ENCODE assay signal across 12 mouse cellular contexts in genomic region chr19:20009801-20010441, GRCm38 (mm10).
DNase-seq lines count a peak whose midpoint lies in the region; ATAC-seq and TF ChIP-seq lines count a peak whose summit lies in the region.
"Had no signal": no experiment of that assay in that cellular context is flagged by ENCODE, and none has a peak within 500 bp of the region (broad histone marks: within the 10 kb centered on the region; RNA-seq: fewer than 3 reads in every experiment).

No protein-coding gene starts in this region.

- no peaks in the 10 kb centered on the region for H3K36me3 ChIP-seq in hindbrain, embryonic 15.5 days
- no peaks in the 10 kb centered on the region for H3K36me3 ChIP-seq in neural tube, embryonic 15.5 days

- H3K27ac ChIP-seq in layer of hippocampus, adult 2 months, result no peak overlapping the region
- peak overlapping the region; percentile 12; the same call in 1 of the 2 replicates for H3K27ac ChIP-seq in hindbrain, embryonic 15.5 days (replicated peaks)
- H3K27ac ChIP-seq in neural tube, embryonic 15.5 days (replicated peaks), result no peak overlapping the region
- H3K27ac ChIP-seq: kidney, postnatal 0 days had no signal

- no peaks in the 10 kb centered on the region for H3K9me3 ChIP-seq in hindbrain, embryonic 15.5 days
- H3K9me3 ChIP-seq in neural tube, embryonic 15.5 days (replicated peaks), result no peaks in the 10 kb centered on the region

- H3K27me3 ChIP-seq in hindbrain, embryonic 15.5 days, result no peaks in the 10 kb centered on the region
- H3K27me3 ChIP-seq in neural tube, embryonic 15.5 days (replicated peaks), result no peaks in the 10 kb centered on the region

- H3K4me2 ChIP-seq in hindbrain, embryonic 15.5 days, result peak overlapping the region; percentile 24
- H3K4me2 ChIP-seq in neural tube, embryonic 15.5 days, result peak overlapping the region; percentile 44

- H3K4me1 ChIP-seq in hindbrain, embryonic 15.5 days (replicated peaks), result peaks cover 8% of the 10 kb centered on the region
- peaks cover 11% of the 10 kb centered on the region for H3K4me1 ChIP-seq in neural tube, embryonic 15.5 days

- DNase-seq in layer of hippocampus, adult 2 months (ENCODE audit: low spot score in 2 of 2), result no peak
- DNase-seq in layer of hippocampus, adult 8-10 months (ENCODE audit: low spot score in 2 of 2), result no peak
- DNase-seq in cerebellum, adult 8-10 months, result peak; percentile 38
- DNase-seq in left cerebral cortex, adult 18-20 months (ENCODE audit: low spot score in 2 of 2), result no peak
- no peak for DNase-seq in B cell, adult 2 months
- DNase-seq: lung, postnatal 4 days; right cerebral cortex, adult 18-20 months had no signal

- 51% methylated on average over 12 of the region's 12 CpGs for WGBS in hindbrain, embryonic 15.5 days
- 41% methylated on average over 12 of the region's 12 CpGs for WGBS in neural tube, embryonic 15.5 days

- no peak for TF ChIP-seq CTCF in layer of hippocampus, adult 2 months (conservative IDR thresholded peaks at IDR 0.05)

- H3K4me3 ChIP-seq in layer of hippocampus, adult 2 months, result peak overlapping the region; percentile 28
- no peak overlapping the region for H3K4me3 ChIP-seq in hindbrain, embryonic 15.5 days
- H3K4me3 ChIP-seq in neural tube, embryonic 15.5 days (replicated peaks), result peak overlapping the region; percentile 13; the same call in 1 of the 2 replicates

- no peak overlapping the region for H3K9ac ChIP-seq in hindbrain, embryonic 15.5 days
- no peak overlapping the region for H3K9ac ChIP-seq in neural tube, embryonic 15.5 days (replicated peaks)

- ATAC-seq in hindbrain, embryonic 15.5 days (ENCODE audit: low FRiP score, low read depth), result peak; percentile 80
- peak; percentile 83; the same call in 1 of the 2 replicates for ATAC-seq in neural tube, embryonic 15.5 days (ENCODE audit: low FRiP score)
- ATAC-seq in activated CD4-positive, CD25-positive, alpha-beta regulatory T cell, adult 4 months, result no peak
- ATAC-seq: CD4-positive, CD25-positive, alpha-beta regulatory T cell, adult 4 months had no signal
